Mouse (Mus musculus) retina, adult 2 months (tissue): ENCODE measurements at regions not wholly inside any gene's neighbourhood (a gene's known extent, or its start where the extent isn't known, plus 50 kb on each side); places are given as distances from the start of the nearest gene placed in this dataset.

Source experiments
- DNase-seq: peaks from one replicate; pipeline ENCODE4 v3.0.0-alpha.2; 2012; ENCODE audit warnings: low read depth, low spot score

DNA sequence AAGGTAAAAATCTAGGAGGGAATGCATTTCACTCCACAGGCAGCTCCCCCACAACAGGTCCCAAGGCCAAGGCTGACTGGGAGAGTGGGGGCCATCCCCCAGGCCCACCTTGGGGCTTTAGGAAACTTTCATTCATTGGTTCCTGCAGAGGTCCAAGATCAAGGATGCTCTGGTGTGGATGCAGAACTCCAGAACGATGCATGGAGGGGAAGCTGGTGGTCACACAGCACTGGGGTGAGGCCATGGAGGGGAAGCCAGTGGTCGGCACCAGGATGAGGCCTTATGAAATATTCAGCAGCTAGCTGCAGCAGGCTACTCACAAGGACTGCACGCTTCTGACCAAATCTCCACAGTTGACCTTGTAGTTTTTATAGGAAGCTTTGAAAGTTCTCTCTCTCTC is 279.7 kb downstream of the Cdh26 start:
- DNase-seq: no peak

DNA sequence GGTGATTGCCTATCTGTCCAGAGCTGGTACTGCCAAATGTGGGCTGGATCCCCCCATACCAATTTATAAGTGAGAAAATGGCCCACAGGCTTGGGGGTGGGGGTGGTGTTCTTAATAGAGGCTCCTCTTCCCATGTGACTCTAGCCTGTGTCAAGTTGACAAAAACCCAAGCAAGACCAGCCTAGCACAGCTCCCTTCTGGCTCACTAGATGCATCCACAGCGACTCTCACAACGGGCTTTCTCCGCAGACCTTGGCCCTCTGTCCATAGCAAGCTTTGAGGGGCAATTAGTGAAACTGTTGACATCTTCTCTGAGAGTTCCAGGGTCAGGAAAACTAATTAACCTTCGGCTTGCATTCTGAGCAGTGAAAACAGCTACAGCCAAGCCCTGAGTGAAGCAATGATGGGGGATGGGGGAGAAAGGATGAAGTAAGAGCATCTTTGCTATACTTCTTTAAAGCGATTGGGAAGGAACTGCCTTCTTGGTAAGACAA is 281.3 kb downstream of the Cdh26 start:
- DNase-seq: no peak

GRCm38 (mm10) chr2:178712391-178712892 is 282.1 kb downstream of the Cdh26 start:
- no peak for DNase-seq

DNA sequence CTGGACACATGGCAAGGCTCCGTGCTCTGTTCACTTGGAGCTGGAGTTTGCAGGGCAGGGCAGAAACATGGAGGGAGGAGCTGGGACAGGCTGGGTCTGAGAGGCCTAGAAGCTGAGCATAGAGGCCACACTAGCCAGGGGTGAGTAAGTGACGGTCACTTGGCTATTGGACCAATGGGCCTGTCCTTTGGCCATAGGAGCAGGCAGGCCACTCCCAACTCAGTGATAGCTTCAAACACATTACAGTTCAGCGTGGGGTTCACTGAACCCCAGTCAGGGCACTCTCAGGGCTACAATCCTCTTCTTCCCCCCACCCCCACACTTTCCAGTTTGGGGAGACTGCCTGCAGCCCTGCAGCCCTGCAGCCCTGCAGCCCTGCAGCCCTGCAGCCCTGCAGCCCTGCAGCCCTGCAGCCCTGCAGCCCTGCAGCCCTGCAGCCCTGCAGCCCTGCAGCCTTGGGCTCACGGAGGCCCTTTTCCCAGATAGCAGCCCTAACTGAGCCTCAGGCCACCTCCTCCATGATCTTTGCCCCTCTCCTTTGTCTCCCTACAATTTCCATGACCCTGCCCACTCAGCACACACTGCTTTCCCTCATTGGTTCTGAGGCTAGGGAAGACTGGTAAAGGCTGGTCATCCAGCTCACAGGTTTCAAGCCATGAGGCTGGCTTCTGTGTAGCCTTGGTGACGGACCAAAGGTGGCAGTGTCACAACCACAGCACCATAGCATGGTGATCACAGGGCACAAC is 285.3 kb downstream of the Cdh26 start:
- no peak for DNase-seq

GRCm38 (mm10) chr2:178718048-178718447 is 287.7 kb downstream of the Cdh26 start:
- no peak for DNase-seq

- DNase-seq: no peak
These were observed 293.1 kb downstream of the Cdh26 start for GRCm38 (mm10) chr2:178723455-178723854.

DNA sequence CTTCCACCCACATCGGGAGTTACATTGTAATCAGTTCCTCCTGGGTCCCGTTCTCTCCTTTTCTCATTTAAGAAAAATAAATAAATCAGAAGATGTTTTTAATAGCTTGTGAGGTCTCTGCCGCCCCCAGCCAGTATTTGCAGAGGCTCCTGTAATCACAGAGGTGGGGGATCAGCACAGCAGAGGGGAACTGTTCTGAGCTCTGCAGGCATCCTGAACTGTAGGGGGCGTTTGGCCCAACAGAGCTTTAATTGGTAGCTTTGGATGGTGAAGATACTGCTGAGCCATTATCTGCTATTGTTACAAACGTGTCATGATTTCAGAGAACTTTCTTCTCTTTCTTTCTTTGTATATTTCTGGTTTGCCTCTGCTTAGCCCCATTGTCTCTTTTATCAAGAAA is 293.9 kb downstream of the Cdh26 start:
- no peak for DNase-seq

- DNase-seq: peak; percentile 23
These were observed 297.8 kb downstream of the Cdh26 start for GRCm38 (mm10) chr2:178727930-178728793.

GRCm38 (mm10) chr2:178728794-178729120 is 298.4 kb downstream of the Cdh26 start:
- no peak for DNase-seq

DNA sequence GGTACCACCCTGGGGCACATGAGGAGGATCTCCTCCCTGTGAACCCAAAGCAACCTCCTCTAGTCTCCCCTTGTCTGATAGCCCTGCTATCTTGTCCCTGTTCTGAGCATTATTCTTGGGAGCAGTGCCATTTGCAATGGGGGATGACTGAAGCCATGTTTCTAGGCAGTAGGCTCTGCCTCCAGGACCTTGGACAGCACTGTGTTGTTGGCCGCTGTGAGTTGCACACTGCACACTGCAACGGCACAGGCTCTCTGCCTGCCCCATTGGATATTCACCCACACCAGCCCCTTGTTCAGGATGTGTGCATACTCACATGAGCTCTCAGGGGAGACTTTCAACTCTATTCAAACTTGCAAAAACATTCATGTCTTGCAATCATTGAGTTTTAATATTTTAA is 304.8 kb downstream of the Cdh26 start:
- no peak for DNase-seq

DNA sequence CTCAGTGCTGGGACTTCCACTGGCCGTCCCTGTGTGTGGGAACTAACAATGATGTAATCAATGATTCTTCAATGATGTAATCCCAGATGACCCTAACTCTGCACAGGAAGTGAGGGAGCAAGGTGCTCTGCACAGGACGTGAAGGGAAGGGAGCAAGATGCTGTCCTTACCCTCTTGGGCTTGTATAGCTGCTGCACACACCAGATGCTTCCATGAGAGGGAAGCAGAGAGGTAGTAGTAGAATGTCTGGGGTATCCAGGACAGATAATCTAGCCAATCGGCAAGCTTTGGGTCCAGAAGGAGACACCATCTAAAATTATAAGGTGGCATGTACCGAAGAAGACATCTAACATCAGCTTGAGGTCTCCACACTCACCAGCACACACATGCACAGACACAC is 314.3 kb downstream of the Cdh26 start:
- DNase-seq: no peak

DNA sequence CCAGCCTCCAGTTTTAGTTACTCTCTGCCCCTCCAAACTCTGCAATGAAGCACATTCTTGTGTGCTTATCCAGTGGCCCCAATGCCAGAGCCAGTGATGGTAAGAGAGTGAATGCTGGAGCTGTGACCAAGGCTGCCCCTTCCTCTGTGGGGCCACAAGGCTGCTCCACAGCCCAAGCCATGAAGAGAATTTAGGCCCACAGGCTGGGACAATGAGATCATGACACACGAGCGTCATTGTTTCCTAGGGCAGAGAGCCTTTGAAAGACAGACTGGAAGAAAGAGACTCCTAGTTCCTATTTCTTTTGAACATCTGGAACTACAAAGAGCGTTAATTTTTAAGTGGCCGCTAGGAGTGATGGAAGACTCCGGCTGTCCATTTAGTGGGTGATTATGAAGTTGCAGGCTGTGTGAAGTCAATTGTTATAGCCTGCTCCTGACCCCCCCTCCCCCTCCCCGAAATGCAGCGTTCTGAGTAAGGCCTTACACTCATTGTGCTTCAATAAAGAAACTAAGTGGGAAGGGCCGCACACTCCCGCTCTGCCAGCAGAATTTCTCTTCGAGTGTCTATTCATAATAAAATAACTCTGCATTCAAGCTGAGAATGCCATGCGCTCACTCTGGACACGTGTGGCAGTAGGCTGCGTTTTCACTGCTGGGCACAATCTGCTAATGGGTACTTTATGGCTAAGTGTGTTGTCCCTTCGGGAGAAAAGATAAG is 315.1 kb downstream of the Cdh26 start:
- DNase-seq: no peak

GRCm38 (mm10) chr2:178751247-178751646 is 320.9 kb downstream of the Cdh26 start:
- no peak for DNase-seq

DNA sequence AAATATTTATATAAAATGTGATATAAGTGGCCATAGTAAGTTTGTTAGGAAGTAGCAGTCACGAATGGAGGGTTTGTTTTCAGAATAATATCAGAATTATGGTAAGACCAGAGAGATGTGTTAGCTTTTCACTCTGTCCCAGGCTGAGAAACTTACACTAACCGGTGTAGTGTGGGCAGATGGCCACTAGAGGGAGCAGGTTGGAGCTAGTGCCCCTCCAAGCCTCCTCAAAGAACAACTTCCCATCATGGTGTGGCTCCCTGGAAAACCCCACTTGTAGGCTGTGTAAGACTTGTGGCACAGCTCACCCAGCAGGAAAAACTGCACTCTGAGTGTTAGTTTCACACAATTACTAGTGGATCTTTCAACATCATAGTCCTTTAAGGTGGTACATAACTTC is 328.0 kb downstream of the Cdh26 start:
- peak; percentile 26 for DNase-seq

DNA sequence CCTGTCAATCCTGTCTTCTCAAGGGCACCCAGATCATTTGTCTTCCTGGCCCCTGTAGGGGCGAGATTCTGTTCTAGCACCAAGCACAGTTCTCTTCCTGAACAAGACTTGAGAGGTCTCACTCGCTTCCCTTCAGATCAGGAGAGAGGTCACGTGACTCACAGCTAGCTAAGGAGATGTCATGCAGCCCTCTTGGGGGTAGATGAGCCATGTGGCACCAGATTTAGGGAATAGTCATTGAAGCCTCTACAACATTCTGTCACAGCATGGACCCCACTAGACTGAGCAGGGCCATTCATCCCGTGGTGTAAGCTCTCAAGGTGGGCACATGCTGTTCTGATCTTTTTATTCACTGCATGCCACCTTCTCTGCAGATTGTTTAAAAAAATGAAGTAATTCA is 338.2 kb downstream of the Cdh26 start:
- no peak for DNase-seq

- no peak for DNase-seq
These were observed 338.7 kb downstream of the Cdh26 start for GRCm38 (mm10) chr2:178769001-178769400.

GRCm38 (mm10) chr2:178771435-178771834 is 341.1 kb downstream of the Cdh26 start:
- no peak for DNase-seq

- no peak for DNase-seq
These were observed 341.6 kb downstream of the Cdh26 start for GRCm38 (mm10) chr2:178771881-178772280.

DNA sequence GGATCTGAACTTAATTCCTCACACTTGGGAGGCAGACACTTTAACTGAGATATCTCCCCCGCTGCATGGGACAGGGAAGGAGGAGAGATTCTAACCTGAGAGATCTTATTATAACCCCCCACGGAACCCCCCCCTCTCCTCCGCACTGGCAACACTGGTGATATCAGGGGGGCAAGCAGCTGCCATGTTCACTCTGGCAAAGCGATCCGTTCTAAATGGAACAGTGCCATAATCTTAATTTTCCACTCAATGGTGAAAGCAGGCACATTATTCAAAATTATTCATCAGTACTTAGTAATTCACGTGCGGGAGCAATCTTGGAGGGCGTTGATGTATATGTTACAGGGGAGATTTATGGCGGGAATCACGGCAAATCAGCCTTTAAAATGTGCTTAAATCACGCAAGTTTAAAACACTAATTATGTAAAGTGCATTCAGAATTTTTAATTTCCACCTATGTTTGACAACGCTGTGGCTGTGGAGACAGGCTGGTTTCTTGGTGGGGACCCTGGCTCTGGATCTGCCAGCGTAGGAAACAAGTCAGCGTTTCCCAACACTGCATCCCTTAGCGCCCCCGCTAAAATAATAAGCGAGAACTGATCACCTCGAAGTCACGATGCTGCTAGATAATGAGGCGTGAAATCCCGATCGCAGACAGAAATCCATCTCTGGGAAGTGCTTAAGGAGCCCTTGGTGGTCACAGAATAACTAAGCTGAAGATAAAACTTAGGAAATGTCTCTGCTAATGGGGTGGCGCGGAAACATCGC is 354.7 kb downstream of the Cdh26 start:
- DNase-seq: no peak

- DNase-seq: no peak
These were observed 355.5 kb downstream of the Cdh26 start for GRCm38 (mm10) chr2:178785843-178786242.

DNA sequence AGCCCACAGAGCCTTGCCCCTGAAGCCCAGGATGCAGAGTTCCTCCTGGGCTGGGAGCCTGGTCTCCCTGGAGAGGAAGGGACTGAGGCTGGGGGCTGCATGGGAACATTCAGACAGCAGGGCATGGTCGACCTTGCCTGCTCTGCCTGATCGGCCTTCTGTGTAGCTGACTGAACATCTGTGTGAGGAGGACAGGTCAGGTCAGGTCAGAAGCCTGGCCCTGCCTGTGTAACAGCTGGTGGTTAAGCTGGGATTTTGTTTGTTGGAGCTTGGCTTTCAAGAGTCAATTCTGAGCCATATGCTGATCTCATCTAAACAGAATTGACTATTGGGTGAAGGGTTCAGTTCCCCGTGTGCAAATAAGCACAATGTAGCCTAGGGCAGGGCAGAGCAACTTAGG is 365.5 kb downstream of the Cdh26 start:
- DNase-seq: peak; percentile 13
